Mouse (Mus musculus): ENCODE data around the gene Mpzl3. TPM values are rescaled to one million over a fixed set of nuclear protein-coding genes. Genes with fewer than 3 reads are reported as not detected.

The Mpzl3 gene
- total RNA-seq, 2 experiments from 2014 or later = 1.9 TPM; not detected in 1

Other genes starting within 250 kb of the Mpzl3 start
- gene Kmt2a, start 173.9 kb upstream of the Mpzl3 start, total RNA-seq (2015; ENCODE audit: low replicate concordance) = 15.8 and 32.8 TPM in 2 replicates
- gene Kmt2a, start 173.9 kb upstream of the Mpzl3 start, total RNA-seq (2017; ENCODE audit: low replicate concordance) = 6.0 and 7.8 TPM in 2 replicates
- 219 and 228 TPM in 2 replicates for gene Atp5l, start 134.4 kb upstream of the Mpzl3 start, total RNA-seq (2015; ENCODE audit: low replicate concordance)
- gene Atp5l, start 134.4 kb upstream of the Mpzl3 start, total RNA-seq (2017; ENCODE audit: low replicate concordance) = 38.1 and 117 TPM in 2 replicates
- 19.0 and 38.2 TPM in 2 replicates for gene Ube4a, start 89.6 kb upstream of the Mpzl3 start, total RNA-seq (2015; ENCODE audit: low replicate concordance)
- 29.6 and 53.4 TPM in 2 replicates for gene Ube4a, start 89.6 kb upstream of the Mpzl3 start, total RNA-seq (2017; ENCODE audit: low replicate concordance)
- gene Cd3g, start 74.8 kb upstream of the Mpzl3 start, total RNA-seq (2015; ENCODE audit: low replicate concordance) = 6.9 TPM in 1 of 2 replicates, not detected in the other
- 0.98 and 6.6 TPM in 2 replicates for gene Cd3g, start 74.8 kb upstream of the Mpzl3 start, total RNA-seq (2017; ENCODE audit: low replicate concordance)
- gene Cd3d, start 73.4 kb upstream of the Mpzl3 start, total RNA-seq (2015; ENCODE audit: low replicate concordance) = not detected in 2 replicates
- not detected in 2 replicates for gene Cd3d, start 73.4 kb upstream of the Mpzl3 start, total RNA-seq (2017; ENCODE audit: low replicate concordance)
- gene Cd3e, start 45.6 kb upstream of the Mpzl3 start, total RNA-seq (2015; ENCODE audit: low replicate concordance) = not detected in 2 replicates
- 0.43 TPM in 1 of 2 replicates, not detected in the other for gene Cd3e, start 45.6 kb upstream of the Mpzl3 start, total RNA-seq (2017; ENCODE audit: low replicate concordance)
- not detected in 2 replicates for gene Mpzl2, start 15.4 kb upstream of the Mpzl3 start, total RNA-seq (2015; ENCODE audit: low replicate concordance)
- gene Mpzl2, start 15.4 kb upstream of the Mpzl3 start, total RNA-seq (2017; ENCODE audit: low replicate concordance) = not detected in 2 replicates
- 2.7 and 3.1 TPM in 2 replicates for gene Jaml, start 24.0 kb downstream of the Mpzl3 start, total RNA-seq (2015; ENCODE audit: low replicate concordance)
- gene Jaml, start 24.0 kb downstream of the Mpzl3 start, total RNA-seq (2017; ENCODE audit: low replicate concordance) = 1.2 and 3.6 TPM in 2 replicates
- 0.77 TPM in 1 of 2 replicates, not detected in the other for gene Scn2b, start 62.6 kb downstream of the Mpzl3 start, total RNA-seq (2015; ENCODE audit: low replicate concordance)
- not detected in 2 replicates for gene Scn2b, start 62.6 kb downstream of the Mpzl3 start, total RNA-seq (2017; ENCODE audit: low replicate concordance)
- gene Scn4b, start 83.2 kb downstream of the Mpzl3 start, total RNA-seq (2015; ENCODE audit: low replicate concordance) = not detected in 2 replicates
- gene Scn4b, start 83.2 kb downstream of the Mpzl3 start, total RNA-seq (2017; ENCODE audit: low replicate concordance) = not detected in 2 replicates
- not detected in 2 replicates for gene BC049352, start 126.8 kb downstream of the Mpzl3 start, total RNA-seq (2015; ENCODE audit: low replicate concordance)
- gene BC049352, start 126.8 kb downstream of the Mpzl3 start, total RNA-seq (2017; ENCODE audit: low replicate concordance) = not detected in 2 replicates
- not detected in 2 replicates for gene Tmprss4, start 148.9 kb downstream of the Mpzl3 start, total RNA-seq (2015; ENCODE audit: low replicate concordance)
- not detected in 2 replicates for gene Tmprss4, start 148.9 kb downstream of the Mpzl3 start, total RNA-seq (2017; ENCODE audit: low replicate concordance)
- 4.6 and 4.8 TPM in 2 replicates for gene Il10ra, start 214.0 kb downstream of the Mpzl3 start, total RNA-seq (2015; ENCODE audit: low replicate concordance)
- gene Il10ra, start 214.0 kb downstream of the Mpzl3 start, total RNA-seq (2017; ENCODE audit: low replicate concordance) = 5.0 and 8.8 TPM in 2 replicates